Mouse (Mus musculus) cerebellum, adult 11 months (tissue): ENCODE results near the gene Dnah10.
A peak's percentile ranks its signal among the peaks of the same experiment; 100 is the strongest.

ENCODE experiments used
- DNase-seq: peaks from one replicate; pipeline ENCODE4 v3.0.0; 2022

Dnah10 gene

GRCm38 (mm10) chr5:124814797-124815196 is 89.9 kb downstream of the Dnah10 start:
- peak; percentile 85 for DNase-seq

- DNase-seq: no peak
Observed at GRCm38 (mm10) chr5:124817050-124817449, 92.2 kb downstream of the Dnah10 start.

GRCm38 (mm10) chr5:124822128-124822894 is 97.4 kb downstream of the Dnah10 start:
- DNase-seq: no peak

GRCm38 (mm10) chr5:124830331-124830730 is 105.4 kb downstream of the Dnah10 start:
- DNase-seq: no peak

GRCm38 (mm10) chr5:124835218-124835617 is 110.3 kb downstream of the Dnah10 start:
- DNase-seq: peak; percentile 88

- DNase-seq: peak; percentile 52
Observed at GRCm38 (mm10) chr5:124836075-124836474, 111.2 kb downstream of the Dnah10 start.

GRCm38 (mm10) chr5:124836621-124837020 is 111.7 kb downstream of the Dnah10 start:
- DNase-seq: peak; percentile 91

- DNase-seq: no peak
Observed at GRCm38 (mm10) chr5:124840202-124840601, 115.3 kb downstream of the Dnah10 start.

GRCm38 (mm10) chr5:124840669-124841068 is 115.8 kb downstream of the Dnah10 start:
- DNase-seq: no peak

GRCm38 (mm10) chr5:124843386-124843785 is 118.5 kb downstream of the Dnah10 start:
- DNase-seq: peak; percentile 50

- DNase-seq: no peak
Observed at GRCm38 (mm10) chr5:124844929-124845328, 120.0 kb downstream of the Dnah10 start.

GRCm38 (mm10) chr5:124847014-124847413 is 122.1 kb downstream of the Dnah10 start:
- no peak for DNase-seq

- no peak for DNase-seq
Observed at GRCm38 (mm10) chr5:124848994-124849393, 124.1 kb downstream of the Dnah10 start.

GRCm38 (mm10) chr5:124851572-124851971 is 126.7 kb downstream of the Dnah10 start:
- DNase-seq: no peak

- DNase-seq: no peak
Observed at GRCm38 (mm10) chr5:124852294-124852693, 127.4 kb downstream of the Dnah10 start.

GRCm38 (mm10) chr5:124853079-124853478 is 128.2 kb downstream of the Dnah10 start:
- peak; percentile 79 for DNase-seq

- no peak for DNase-seq
Observed at GRCm38 (mm10) chr5:124854202-124854601, 129.3 kb downstream of the Dnah10 start.

GRCm38 (mm10) chr5:124860013-124860412 is 135.1 kb downstream of the Dnah10 start:
- DNase-seq: no peak

- DNase-seq: peak; percentile 67
Observed at GRCm38 (mm10) chr5:124861463-124861862, 136.6 kb downstream of the Dnah10 start.

- DNase-seq: peak; percentile 97
Observed at GRCm38 (mm10) chr5:124862013-124862866, 137.4 kb downstream of the Dnah10 start, which contains the start of the genes Ccdc92 and Zfp664. TSS of gene Ccdc92 (minus strand) at chr5:124862424. TSS of gene Zfp664 (plus strand) at chr5:124862691.

GRCm38 (mm10) chr5:124862871-124863741 is 138.2 kb downstream of the Dnah10 start:
- peak; percentile 50 for DNase-seq

- DNase-seq: peak; percentile 76
Observed at GRCm38 (mm10) chr5:124868981-124869380, 144.1 kb downstream of the Dnah10 start.

GRCm38 (mm10) chr5:124872033-124872432 is 147.1 kb downstream of the Dnah10 start:
- DNase-seq: no peak
